Mouse (Mus musculus): Measurements from ENCODE around the gene Hoxc12. TPM values are rescaled to one million over a fixed set of nuclear protein-coding genes. Genes with fewer than 3 reads are reported as not detected.

Hoxc12 gene
- not detected in 2 replicates for polyA plus RNA-seq (2014; fragmentation: Nextera tagmentation; extraction: Ambion mirVana)

GRCm38 (mm10) chr15:102936279-102936972, at the start of gene Hoxc12:
TSS of gene Hoxc12 (plus strand) at chr15:102936757.
- no peaks in the 10 kb centered on the region for H3K9me3 ChIP-seq (ENCODE audit: control insufficient read depth, low read depth, low read length)
- no peaks in the 10 kb centered on the region for H3K36me3 ChIP-seq (ENCODE audit: control insufficient read depth, insufficient read depth, low read length)
- H3K4me3 ChIP-seq (ENCODE audit: low read depth, low read length), result no peak within 1 kb of the TSS
- peaks cover 96% of the 10 kb centered on the region for H3K27me3 ChIP-seq (ENCODE audit: control insufficient read depth, insufficient read depth, low read length)
- no peak within 1 kb of the TSS for H3K9ac ChIP-seq (replicated peaks; ENCODE audit: low read depth, low read length)
- H3K4me1 ChIP-seq (ENCODE audit: control insufficient read depth, insufficient read depth, low read length), result no peaks in the 10 kb centered on the region
- no peak within 1 kb of the TSS for H3K4me2 ChIP-seq (replicated peaks; ENCODE audit: low read depth, low read length)
- no peak for ATAC-seq (ENCODE audit: insufficient number of reproducible peaks, insufficient read depth, low FRiP score, low read depth)
- WGBS, result 2% methylated on average over 30 of the region's 31 CpGs
- H3K27ac ChIP-seq (ENCODE audit: low read length), result no peak within 1 kb of the TSS

- no peaks in the 10 kb centered on the region for H3K4me1 ChIP-seq (ENCODE audit: control insufficient read depth, insufficient read depth, low read length)
- H3K27ac ChIP-seq (ENCODE audit: low read length), result no peak overlapping the region
- no peaks in the 10 kb centered on the region for H3K36me3 ChIP-seq (ENCODE audit: control insufficient read depth, insufficient read depth, low read length)
- H3K27me3 ChIP-seq (ENCODE audit: control insufficient read depth, insufficient read depth, low read length), result 0 out of 2 replicates have a peak, but pooled peaks cover 5% of the 10 kb centered on the region
- 76% methylated on average over 6 of the region's 6 CpGs for WGBS
- no peak for ATAC-seq (ENCODE audit: insufficient number of reproducible peaks, insufficient read depth, low FRiP score, low read depth)
- H3K4me3 ChIP-seq (ENCODE audit: low read depth, low read length), result no peak overlapping the region
- H3K9me3 ChIP-seq (ENCODE audit: control insufficient read depth, low read depth, low read length), result no peaks in the 10 kb centered on the region
- no peak overlapping the region for H3K9ac ChIP-seq (replicated peaks; ENCODE audit: low read depth, low read length)
- H3K4me2 ChIP-seq (replicated peaks; ENCODE audit: low read depth, low read length), result no peak overlapping the region
Observed at GRCm38 (mm10) chr15:102895115-102895514, 41.4 kb upstream of the Hoxc12 start.

GRCm38 (mm10) chr15:102904946-102905345, 31.6 kb upstream of the Hoxc12 start:
- ATAC-seq (ENCODE audit: insufficient number of reproducible peaks, insufficient read depth, low FRiP score, low read depth), result no peak
- Histone ChIP-seq H3K4me1 (ENCODE audit: control insufficient read depth, insufficient read depth, low read length) (no peaks in the 10 kb centered on the region), H3K4me3 (ENCODE audit: low read depth, low read length) (no peak overlapping the region), H3K27me3 (ENCODE audit: control insufficient read depth, insufficient read depth, low read length) (peaks cover 46% of the 10 kb centered on the region), H3K36me3 (ENCODE audit: control insufficient read depth, insufficient read depth, low read length) (no peaks in the 10 kb centered on the region), H3K27ac (ENCODE audit: low read length) (no peak overlapping the region), H3K9me3 (ENCODE audit: control insufficient read depth, low read depth, low read length) (no peaks in the 10 kb centered on the region), H3K9ac (replicated peaks; ENCODE audit: low read depth, low read length) (no peak overlapping the region), H3K4me2 (replicated peaks; ENCODE audit: low read depth, low read length) (no peak overlapping the region)
- WGBS, result 41% methylated on average over 1 of the region's 1 CpGs

GRCm38 (mm10) chr15:102909536-102909935, 27.0 kb upstream of the Hoxc12 start:
- no peak overlapping the region for H3K9ac ChIP-seq (replicated peaks; ENCODE audit: low read depth, low read length)
- no peaks in the 10 kb centered on the region for H3K9me3 ChIP-seq (ENCODE audit: control insufficient read depth, low read depth, low read length)
- no peak overlapping the region for H3K4me2 ChIP-seq (replicated peaks; ENCODE audit: low read depth, low read length)
- whole genome bisulfite sequencing, result under 1% methylated on average over 4 of the region's 4 CpGs
- ATAC-seq (ENCODE audit: insufficient number of reproducible peaks, insufficient read depth, low FRiP score, low read depth), result no peak
- no peak overlapping the region for H3K4me3 ChIP-seq (ENCODE audit: low read depth, low read length)
- H3K27me3 ChIP-seq (ENCODE audit: control insufficient read depth, insufficient read depth, low read length), result peaks cover 74% of the 10 kb centered on the region
- no peaks in the 10 kb centered on the region for H3K4me1 ChIP-seq (ENCODE audit: control insufficient read depth, insufficient read depth, low read length)
- H3K27ac ChIP-seq (ENCODE audit: low read length), result no peak overlapping the region
- H3K36me3 ChIP-seq (ENCODE audit: control insufficient read depth, insufficient read depth, low read length), result no peaks in the 10 kb centered on the region

- Histone ChIP-seq H3K4me2 (replicated peaks; ENCODE audit: low read depth, low read length) (no peak overlapping the region), H3K9me3 (ENCODE audit: control insufficient read depth, low read depth, low read length) (no peaks in the 10 kb centered on the region), H3K9ac (replicated peaks; ENCODE audit: low read depth, low read length) (no peak overlapping the region), H3K4me3 (ENCODE audit: low read depth, low read length) (no peak overlapping the region), H3K27ac (ENCODE audit: low read length) (no peak overlapping the region), H3K36me3 (ENCODE audit: control insufficient read depth, insufficient read depth, low read length) (no peaks in the 10 kb centered on the region), H3K27me3 (ENCODE audit: control insufficient read depth, insufficient read depth, low read length) (peaks cover 74% of the 10 kb centered on the region), H3K4me1 (ENCODE audit: control insufficient read depth, insufficient read depth, low read length) (no peaks in the 10 kb centered on the region)
- ATAC-seq (ENCODE audit: insufficient number of reproducible peaks, insufficient read depth, low FRiP score, low read depth), result no peak
- under 1% methylated on average over 18 of the region's 18 CpGs for WGBS
Observed at GRCm38 (mm10) chr15:102910038-102910437, 26.5 kb upstream of the Hoxc12 start.

GRCm38 (mm10) chr15:102910496-102911095, 26.0 kb upstream of the Hoxc12 start:
- H3K36me3 ChIP-seq (ENCODE audit: control insufficient read depth, insufficient read depth, low read length), result no peaks in the 10 kb centered on the region
- H3K4me1 ChIP-seq (ENCODE audit: control insufficient read depth, insufficient read depth, low read length), result no peaks in the 10 kb centered on the region
- no peak overlapping the region for H3K9ac ChIP-seq (replicated peaks; ENCODE audit: low read depth, low read length)
- no peak overlapping the region for H3K27ac ChIP-seq (ENCODE audit: low read length)
- WGBS, result 2% methylated on average over 22 of the region's 22 CpGs
- no peak overlapping the region for H3K4me2 ChIP-seq (replicated peaks; ENCODE audit: low read depth, low read length)
- no peak for ATAC-seq (ENCODE audit: insufficient number of reproducible peaks, insufficient read depth, low FRiP score, low read depth)
- H3K4me3 ChIP-seq (ENCODE audit: low read depth, low read length), result no peak overlapping the region
- peaks cover 76% of the 10 kb centered on the region for H3K27me3 ChIP-seq (ENCODE audit: control insufficient read depth, insufficient read depth, low read length)
- H3K9me3 ChIP-seq (ENCODE audit: control insufficient read depth, low read depth, low read length), result no peaks in the 10 kb centered on the region

GRCm38 (mm10) chr15:102913038-102913585, 23.4 kb upstream of the Hoxc12 start:
- H3K9me3 ChIP-seq (ENCODE audit: control insufficient read depth, low read depth, low read length), result no peaks in the 10 kb centered on the region
- H3K4me2 ChIP-seq (replicated peaks; ENCODE audit: low read depth, low read length), result no peak overlapping the region
- no peak overlapping the region for H3K4me3 ChIP-seq (ENCODE audit: low read depth, low read length)
- under 1% methylated on average over 19 of the region's 19 CpGs for WGBS
- H3K4me1 ChIP-seq (ENCODE audit: control insufficient read depth, insufficient read depth, low read length), result no peaks in the 10 kb centered on the region
- peaks cover 83% of the 10 kb centered on the region for H3K27me3 ChIP-seq (ENCODE audit: control insufficient read depth, insufficient read depth, low read length)
- no peaks in the 10 kb centered on the region for H3K36me3 ChIP-seq (ENCODE audit: control insufficient read depth, insufficient read depth, low read length)
- no peak overlapping the region for H3K27ac ChIP-seq (ENCODE audit: low read length)
- no peak for ATAC-seq (ENCODE audit: insufficient number of reproducible peaks, insufficient read depth, low FRiP score, low read depth)
- H3K9ac ChIP-seq (replicated peaks; ENCODE audit: low read depth, low read length), result no peak overlapping the region

- Histone ChIP-seq H3K4me3 (ENCODE audit: low read depth, low read length) (no peak overlapping the region), H3K36me3 (ENCODE audit: control insufficient read depth, insufficient read depth, low read length) (no peaks in the 10 kb centered on the region), H3K9ac (replicated peaks; ENCODE audit: low read depth, low read length) (no peak overlapping the region), H3K27ac (ENCODE audit: low read length) (no peak overlapping the region), H3K4me1 (ENCODE audit: control insufficient read depth, insufficient read depth, low read length) (0 out of 2 replicates have a peak, but pooled peaks cover 6% of the 10 kb centered on the region), H3K27me3 (ENCODE audit: control insufficient read depth, insufficient read depth, low read length) (peaks cover 86% of the 10 kb centered on the region), H3K9me3 (ENCODE audit: control insufficient read depth, low read depth, low read length) (no peaks in the 10 kb centered on the region), H3K4me2 (replicated peaks; ENCODE audit: low read depth, low read length) (no peak overlapping the region)
- no peak for ATAC-seq (ENCODE audit: insufficient number of reproducible peaks, insufficient read depth, low FRiP score, low read depth)
- WGBS, result 2% methylated on average over 20 of the region's 20 CpGs
Observed at GRCm38 (mm10) chr15:102917972-102918572, 18.5 kb upstream of the Hoxc12 start.
